In the genomic region with DNA sequence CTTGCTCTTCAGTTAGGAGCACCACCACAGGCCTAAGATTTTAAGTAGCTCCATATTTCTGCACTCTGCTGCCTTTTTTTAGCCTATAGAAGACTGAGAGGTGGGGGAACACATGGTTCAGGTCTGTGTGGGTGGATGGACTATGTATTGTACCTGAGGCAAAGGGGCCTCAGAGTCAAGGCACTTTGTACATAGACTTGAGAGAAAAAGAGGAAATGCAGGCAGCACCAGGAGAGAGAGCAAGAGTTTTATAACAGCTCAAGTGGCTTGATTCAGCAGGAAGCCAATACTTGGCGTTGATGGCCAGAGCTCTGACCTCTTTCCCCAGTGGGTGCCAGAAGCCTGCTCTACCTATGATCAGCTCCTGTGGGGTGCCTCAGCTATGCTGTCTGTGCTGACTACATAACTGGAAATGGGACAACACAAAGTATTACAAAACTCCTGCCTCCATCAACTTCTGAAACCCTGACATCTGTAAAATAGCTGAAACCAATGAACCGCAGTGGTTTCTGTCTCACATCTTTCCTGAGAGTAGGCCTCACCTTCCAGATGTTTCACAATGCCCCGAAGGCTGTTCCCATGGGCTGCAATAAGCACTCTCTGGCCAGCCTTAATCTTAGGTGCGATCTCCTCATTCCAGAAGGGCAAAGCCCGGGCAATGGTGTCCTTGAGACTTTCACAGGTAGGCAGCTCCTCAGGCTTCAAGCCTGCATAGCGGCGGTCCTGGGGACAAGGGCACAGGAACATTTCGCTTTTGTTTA, we compare ENCODE assay signal across 10 mouse cellular contexts. TPM values are rescaled to one million over a fixed set of nuclear protein-coding genes. Genes with fewer than 3 reads are reported as not detected.
DNase-seq lines count a peak whose midpoint lies in the region; ATAC-seq and TF ChIP-seq lines count a peak whose summit lies in the region.
"Had no signal": no experiment of that assay in that cellular context is flagged by ENCODE, and none has a peak within 500 bp of the region (broad histone marks: within the 10 kb centered on the region; RNA-seq: fewer than 3 reads in every experiment).

No protein-coding gene starts in this region.

- H3K9me3 ChIP-seq in hindbrain, postnatal 0 days (ENCODE audit: low read length) = no peaks in the 10 kb centered on the region
- no peaks in the 10 kb centered on the region for H3K9me3 ChIP-seq in hindbrain, embryonic 10.5 days
- H3K9me3 ChIP-seq in E14TG2a.4 (ENCODE audit: low read length) = no peaks in the 10 kb centered on the region
- H3K9me3 ChIP-seq in intestine, postnatal 0 days (ENCODE audit: control insufficient read depth) = no peaks in the 10 kb centered on the region

- intact Hi-C loops in left cerebral cortex, postnatal 36 days (cut with DNase I) = no loop called here

- DNase-seq in hindbrain, postnatal 0 days (ENCODE audit: low spot score) = no peak
- DNase-seq in hindbrain, embryonic 10.5 days (ENCODE audit: low spot score) = no peak
- DNase-seq in A20 (ENCODE audit: low read depth, low spot score) = peak; percentile 51
- no peak for DNase-seq in left cerebral cortex, postnatal 36 days (ENCODE audit: low spot score in 2 of 2)
- no peak for DNase-seq in layer of hippocampus, adult 18-20 months (ENCODE audit: low spot score in 2 of 2)
- no peak for DNase-seq in frontal cortex, postnatal 25 days (ENCODE audit: low spot score in 2 of 2)
- DNase-seq: cerebellum, adult 8-10 months; layer of hippocampus, adult 9-11 months had no signal

- no peak overlapping the region for H3K4me3 ChIP-seq in hindbrain, postnatal 0 days (ENCODE audit: low read length)
- no peak overlapping the region for H3K4me3 ChIP-seq in hindbrain, embryonic 10.5 days
- H3K4me3 ChIP-seq in E14TG2a.4 (replicated peaks; ENCODE audit: low read length) = peak overlapping the region; percentile 66
- no peak overlapping the region for H3K4me3 ChIP-seq in intestine, postnatal 0 days (ENCODE audit: low read depth, low read length)

- no peaks in the 10 kb centered on the region for H3K4me1 ChIP-seq in hindbrain, postnatal 0 days (ENCODE audit: insufficient read depth, low read length)
- peaks cover 16% of the 10 kb centered on the region for H3K4me1 ChIP-seq in hindbrain, embryonic 10.5 days (replicated peaks)
- peaks cover 65% of the 10 kb centered on the region for H3K4me1 ChIP-seq in E14TG2a.4 (replicated peaks; ENCODE audit: low read depth, low read length)
- peaks cover 32% of the 10 kb centered on the region for H3K4me1 ChIP-seq in intestine, postnatal 0 days (replicated peaks; ENCODE audit: control insufficient read depth, insufficient read depth, low read length)

- H3K27me3 ChIP-seq in hindbrain, postnatal 0 days (ENCODE audit: insufficient read depth, low read length) = no peaks in the 10 kb centered on the region
- no peaks in the 10 kb centered on the region for H3K27me3 ChIP-seq in hindbrain, embryonic 10.5 days (ENCODE audit: insufficient read depth, poor library complexity, severe bottlenecking)
- H3K27me3 ChIP-seq in E14TG2a.4 (ENCODE audit: insufficient read depth, low read length) = no peaks in the 10 kb centered on the region
- no peaks in the 10 kb centered on the region for H3K27me3 ChIP-seq in intestine, postnatal 0 days (replicated peaks; ENCODE audit: control insufficient read depth, insufficient read depth, low read length)

- TF ChIP-seq CTCF in hindbrain, postnatal 0 days (IDR thresholded peaks at IDR 0.05; ENCODE audit: low read depth) = no peak
- no peak for TF ChIP-seq CTCF in E14TG2a.4 (conservative IDR thresholded peaks at IDR 0.05; ENCODE audit: low read length)
- no peak for TF ChIP-seq CTCF in intestine, postnatal 0 days (IDR thresholded peaks at IDR 0.05; ENCODE audit: low read depth)

- 0 out of 2 replicates have a peak overlapping the region, but pooled peaks have one; percentile 11 for H3K27ac ChIP-seq in hindbrain, postnatal 0 days
- no peak overlapping the region for H3K27ac ChIP-seq in hindbrain, embryonic 10.5 days
- H3K27ac ChIP-seq in intestine, postnatal 0 days (ENCODE audit: low read depth, low read length) = peak overlapping the region; percentile 70

- no peak for ATAC-seq in hindbrain, postnatal 0 days
- peak; percentile 44 for ATAC-seq in intestine, postnatal 0 days

- H3K36me3 ChIP-seq in hindbrain, postnatal 0 days (ENCODE audit: insufficient read depth, low read length) = peaks cover 34% of the 10 kb centered on the region; the same call in 1 of the 2 replicates
- H3K36me3 ChIP-seq in hindbrain, embryonic 10.5 days = peaks cover 44% of the 10 kb centered on the region
- peaks cover 42% of the 10 kb centered on the region for H3K36me3 ChIP-seq in E14TG2a.4 (ENCODE audit: insufficient read depth, low read length)
- H3K36me3 ChIP-seq in intestine, postnatal 0 days (ENCODE audit: control insufficient read depth, insufficient read depth) = peaks cover 23% of the 10 kb centered on the region

- WGBS in hindbrain, postnatal 0 days = 79% methylated on average over 8 of the region's 8 CpGs
- 79% methylated on average over 8 of the region's 8 CpGs for WGBS in hindbrain, embryonic 10.5 days
- 41% methylated on average over 8 of the region's 8 CpGs for WGBS in intestine, postnatal 0 days

- H3K9ac ChIP-seq in hindbrain, postnatal 0 days (replicated peaks; ENCODE audit: low read length) = no peak overlapping the region
- H3K9ac ChIP-seq in intestine, postnatal 0 days (ENCODE audit: low read depth, low read length) = no peak overlapping the region

- no peak overlapping the region for H3K4me2 ChIP-seq in hindbrain, postnatal 0 days (ENCODE audit: low read depth, low read length)
- 0 out of 2 replicates have a peak overlapping the region, but pooled peaks have one; percentile 17 for H3K4me2 ChIP-seq in intestine, postnatal 0 days (replicated peaks; ENCODE audit: low read depth)

RNA-seq across cellular contexts. Expression of gene Pgam2, which starts 0.9 kb away (rescaled TPM):
- 1.4 and 2.0 TPM in 2 replicates for total RNA-seq in hindbrain, postnatal 0 days (2014; rRNA removed)
- 2.8 and 3.4 TPM in 2 replicates for polyA plus RNA-seq in hindbrain, postnatal 0 days (2015; fragmentation: Nextera tagmentation; extraction: Ambion mirVana)
- polyA plus RNA-seq in hindbrain, embryonic 10.5 days (2016; fragmentation: Nextera tagmentation; extraction: Ambion mirVana) = 5.7 and 6.5 TPM in 2 replicates
- polyA plus RNA-seq in intestine, postnatal 0 days (2015; fragmentation: Nextera tagmentation; extraction: Ambion mirVana) = 9.9 and 10.1 TPM in 2 replicates
- 1 to 10 TPM; 6.0 to 6.6 TPM for total RNA-seq in left cerebral cortex, postnatal 36 days (2021)
- total RNA-seq in layer of hippocampus, adult 18-20 months (2021) = 10 to 100 TPM; 11.6 to 17.7 TPM

RNA-seq across cellular contexts. Expression of gene Dbnl, which starts 14.3 kb away (rescaled TPM):
- total RNA-seq in hindbrain, postnatal 0 days (2014; rRNA removed) = 74.3 and 81.7 TPM in 2 replicates
- polyA plus RNA-seq in hindbrain, postnatal 0 days (2015; fragmentation: Nextera tagmentation; extraction: Ambion mirVana) = 122 and 123 TPM in 2 replicates
- 140 and 160 TPM in 2 replicates for polyA plus RNA-seq in hindbrain, embryonic 10.5 days (2016; fragmentation: Nextera tagmentation; extraction: Ambion mirVana)
- 93.0 and 99.7 TPM in 2 replicates for polyA plus RNA-seq in intestine, postnatal 0 days (2015; fragmentation: Nextera tagmentation; extraction: Ambion mirVana)
- total RNA-seq in left cerebral cortex, postnatal 36 days (2021) = 10 to 100 TPM; 69.2 to 72.2 TPM
- total RNA-seq in layer of hippocampus, adult 18-20 months (2021) = 10 to 100 TPM; 76.9 to 81.5 TPM

RNA-seq across cellular contexts. Expression of gene Polm, which starts 35.2 kb away (rescaled TPM):
- total RNA-seq in hindbrain, postnatal 0 days (2014; rRNA removed) = 4.9 and 14.7 TPM in 2 replicates
- polyA plus RNA-seq in hindbrain, postnatal 0 days (2015; fragmentation: Nextera tagmentation; extraction: Ambion mirVana) = 6.2 and 7.2 TPM in 2 replicates
- polyA plus RNA-seq in hindbrain, embryonic 10.5 days (2016; fragmentation: Nextera tagmentation; extraction: Ambion mirVana) = 9.5 and 10.3 TPM in 2 replicates
- polyA plus RNA-seq in intestine, postnatal 0 days (2015; fragmentation: Nextera tagmentation; extraction: Ambion mirVana) = 9.0 and 9.2 TPM in 2 replicates
- total RNA-seq in left cerebral cortex, postnatal 36 days (2021) = 10 to 100 TPM in 1 of 2 experiments, 1 to 10 TPM in 1; 8.9 to 13.7 TPM
- 10 to 100 TPM in 1 of 2 experiments, 1 to 10 TPM in 1; 9.6 to 11.0 TPM for total RNA-seq in layer of hippocampus, adult 18-20 months (2021)

RNA-seq across cellular contexts. Expression of gene Urgcp, which starts 40.5 kb away (rescaled TPM):
- 58.4 and 61.5 TPM in 2 replicates for total RNA-seq in hindbrain, postnatal 0 days (2014; rRNA removed)
- polyA plus RNA-seq in hindbrain, postnatal 0 days (2015; fragmentation: Nextera tagmentation; extraction: Ambion mirVana) = 30.7 and 32.8 TPM in 2 replicates
- polyA plus RNA-seq in hindbrain, embryonic 10.5 days (2016; fragmentation: Nextera tagmentation; extraction: Ambion mirVana) = 18.1 and 20.4 TPM in 2 replicates
- polyA plus RNA-seq in intestine, postnatal 0 days (2015; fragmentation: Nextera tagmentation; extraction: Ambion mirVana) = 15.4 and 19.0 TPM in 2 replicates
- total RNA-seq in left cerebral cortex, postnatal 36 days (2021) = 10 to 100 TPM; 65.6 to 75.2 TPM
- 10 to 100 TPM; 74.4 to 80.6 TPM for total RNA-seq in layer of hippocampus, adult 18-20 months (2021)

RNA-seq across cellular contexts. Expression of gene Aebp1, which starts 59.1 kb away (rescaled TPM):
- total RNA-seq in hindbrain, postnatal 0 days (2014; rRNA removed) = 21.2 and 24.9 TPM in 2 replicates
- polyA plus RNA-seq in hindbrain, postnatal 0 days (2015; fragmentation: Nextera tagmentation; extraction: Ambion mirVana) = 30.6 and 33.3 TPM in 2 replicates
- polyA plus RNA-seq in hindbrain, embryonic 10.5 days (2016; fragmentation: Nextera tagmentation; extraction: Ambion mirVana) = 12.5 and 24.3 TPM in 2 replicates
- polyA plus RNA-seq in intestine, postnatal 0 days (2015; fragmentation: Nextera tagmentation; extraction: Ambion mirVana) = 15.0 and 15.8 TPM in 2 replicates
- 10 to 100 TPM; 12.4 to 19.1 TPM for total RNA-seq in left cerebral cortex, postnatal 36 days (2021)
- total RNA-seq in layer of hippocampus, adult 18-20 months (2021) = 1 to 10 TPM; 9.1 to 9.2 TPM
